Mouse (Mus musculus) MEL (cell line): ENCODE results near the gene Ctnnb1. TPM values are rescaled to one million over a fixed set of nuclear protein-coding genes. Genes with fewer than 3 reads are reported as not detected.

Experiments
- DNase-seq: peaks from one replicate; pipeline ENCODE4 v3.0.0; 2011; ENCODE audit warnings: low read depth, low spot score
- H3K27ac ChIP-seq: 2 replicates; pipeline ENCODE4 v1.5.1; 2012; ENCODE audit warnings: low read depth, mild to moderate bottlenecking, control low read depth, low read length, moderate library complexity; ENCODE audit not compliant: control insufficient read depth
- H3K27me3 ChIP-seq, 2 experiments: fragments of 150-350 bp in 1 of 2; sonication (generic) in 1 of 2; 2 replicates each; pipeline ENCODE4 v1.6.1; 2012; ENCODE audit warnings: low read length in 2 of 2, mild to moderate bottlenecking in 2 of 2, improper control_type of control experiment in 1 of 2, moderate library complexity in 1 of 2; ENCODE audit not compliant: insufficient read depth in 2 of 2, control insufficient read depth in 1 of 2
- H3K36me3 ChIP-seq, 2 experiments: 2 replicates each; pipeline ENCODE4 v1.6.1; 2012 to 2014; ENCODE audit warnings: low read length in 2 of 2, improper control_type of control experiment in 1 of 2, inconsistent platforms in 1 of 2, mild to moderate bottlenecking in 1 of 2; ENCODE audit not compliant: insufficient read depth in 2 of 2, control insufficient read depth in 1 of 2
- H3K4me1 ChIP-seq, 2 experiments: fragments of 150-350 bp in 1 of 2; sonication (generic) in 1 of 2; 2 replicates each; pipeline ENCODE4 v1.6.1; 2012; ENCODE audit warnings: low read length in 2 of 2, improper control_type of control experiment in 1 of 2, mild to moderate bottlenecking in 1 of 2; ENCODE audit not compliant: insufficient read depth in 2 of 2, control insufficient read depth in 1 of 2
- H3K4me3 ChIP-seq, 2 experiments: fragments of 150-350 bp in 1 of 2; sonication (generic) in 1 of 2; 2 replicates each; pipeline ENCODE4 v1.5.1; 2012; ENCODE audit warnings: low read depth in 2 of 2, low read length in 2 of 2, mild to moderate bottlenecking in 2 of 2, moderate library complexity in 2 of 2, control low read depth in 1 of 2, improper control_type of control experiment in 1 of 2; ENCODE audit not compliant: control insufficient read depth in 1 of 2, insufficient read depth in 1 of 2
- H3K79me2 ChIP-seq: 2 replicates; pipeline ENCODE4 v1.6.1; 2012; ENCODE audit warnings: mild to moderate bottlenecking, low read length, moderate library complexity; ENCODE audit not compliant: control insufficient read depth, poor library complexity, insufficient read depth
- H3K9ac ChIP-seq: 2 replicates; pipeline ENCODE4 v1.6.1; 2012; ENCODE audit warnings: low read depth, mild to moderate bottlenecking, control low read depth, low read length, moderate library complexity; ENCODE audit not compliant: control insufficient read depth, poor library complexity, severe bottlenecking
- H3K9me3 ChIP-seq: fragments of 150-350 bp; sonication (generic); replicated peaks from 2 replicates; pipeline ENCODE4 v1.6.1; 2012; ENCODE audit warnings: mild to moderate bottlenecking, low read length, improper control_type of control experiment, moderate library complexity; ENCODE audit not compliant: insufficient read depth
- BHLHE40 ChIP-seq: IDR thresholded peaks from 2 replicates; pipeline ENCODE4 v1.6.1; 2012; ENCODE audit warnings: low read depth, mild to moderate bottlenecking, inconsistent platforms, low read length, improper control_type of control experiment, borderline replicate concordance
- CHD2 ChIP-seq: IDR thresholded peaks from 2 replicates; pipeline ENCODE4 v1.6.1; 2011; ENCODE audit warnings: low read length, improper control_type of control experiment
- ELF1 ChIP-seq: IDR thresholded peaks from 2 replicates; pipeline ENCODE4 v1.6.1; 2014; ENCODE audit warnings: low read depth, mild to moderate bottlenecking, inconsistent platforms, low read length, improper control_type of control experiment, moderate library complexity
- EP300 ChIP-seq, 2 experiments: IDR thresholded peaks; 2 replicates each; pipeline ENCODE4 v1.6.1; 2011; ENCODE audit warnings: improper control_type of control experiment in 2 of 2, low read length in 2 of 2, low read depth in 1 of 2, mild to moderate bottlenecking in 1 of 2
- ETS1 ChIP-seq: IDR thresholded peaks from 2 replicates; pipeline ENCODE4 v1.6.1; 2012; ENCODE audit warnings: low read depth, mild to moderate bottlenecking, inconsistent platforms, low read length, improper control_type of control experiment, moderate library complexity
- GABPA ChIP-seq: IDR thresholded peaks from 2 replicates; pipeline ENCODE4 v1.6.1; 2012; ENCODE audit warnings: low read depth, mild to moderate bottlenecking, inconsistent platforms, low read length, improper control_type of control experiment, moderate library complexity
- GATA1 ChIP-seq: IDR thresholded peaks from 2 replicates; pipeline ENCODE4 v1.6.1; 2011; ENCODE audit warnings: low read depth, low read length, improper control_type of control experiment
- HCFC1 ChIP-seq: IDR thresholded peaks from 2 replicates; pipeline ENCODE4 v1.6.1; 2012; ENCODE audit warnings: low read depth, mild to moderate bottlenecking, inconsistent platforms, low read length, improper control_type of control experiment, moderate library complexity
- JUND ChIP-seq: IDR thresholded peaks from 2 replicates; pipeline ENCODE4 v1.6.1; 2011; ENCODE audit warnings: low read depth, mild to moderate bottlenecking, improper control_type of control experiment, low read length
- MAFK ChIP-seq: IDR thresholded peaks from 2 replicates; pipeline ENCODE4 v1.6.1; 2011; ENCODE audit warnings: low read depth, mild to moderate bottlenecking, low read length, improper control_type of control experiment, borderline replicate concordance
- MAX ChIP-seq: IDR thresholded peaks from 2 replicates; pipeline ENCODE4 v1.6.1; 2011; ENCODE audit warnings: low read length, improper control_type of control experiment
- MEF2A ChIP-seq: IDR thresholded peaks from 2 replicates; pipeline ENCODE4 v1.6.1; 2014; ENCODE audit warnings: low read depth, mild to moderate bottlenecking, inconsistent platforms, low read length, improper control_type of control experiment; ENCODE audit not compliant: poor library complexity, insufficient replicate concordance, severe bottlenecking; ENCODE audit errors: extremely low read depth
- MXI1 ChIP-seq: IDR thresholded peaks from 2 replicates; pipeline ENCODE4 v1.6.1; 2011; ENCODE audit warnings: mild to moderate bottlenecking, low read depth, low read length, improper control_type of control experiment
- MYB ChIP-seq: IDR thresholded peaks from 2 replicates; pipeline ENCODE4 v1.6.1; 2011; ENCODE audit warnings: mild to moderate bottlenecking, low read depth, low read length, improper control_type of control experiment
- NRF1 ChIP-seq: IDR thresholded peaks from 2 replicates; pipeline ENCODE4 v1.6.1; 2014; ENCODE audit warnings: low read depth, mild to moderate bottlenecking, inconsistent platforms, low read length, improper control_type of control experiment, moderate library complexity; ENCODE audit not compliant: poor library complexity, insufficient read depth, severe bottlenecking
- POLR2A ChIP-seq, 2 experiments: IDR thresholded peaks; 2 replicates each; pipeline ENCODE4 v1.6.1; 2011 to 2012; ENCODE audit warnings: low read length in 2 of 2, mild to moderate bottlenecking in 2 of 2, control low read depth in 1 of 2, improper control_type of control experiment in 1 of 2, low read depth in 1 of 2, moderate library complexity in 1 of 2; ENCODE audit not compliant: control insufficient read depth in 1 of 2, insufficient read depth in 1 of 2, poor library complexity in 1 of 2
- RCOR1 ChIP-seq: IDR thresholded peaks from 2 replicates; pipeline ENCODE4 v1.6.1; 2012; ENCODE audit warnings: low read depth, mild to moderate bottlenecking, inconsistent platforms, low read length, improper control_type of control experiment
- TAL1 ChIP-seq: IDR thresholded peaks from 2 replicates; pipeline ENCODE4 v1.6.1; 2012; ENCODE audit warnings: mild to moderate bottlenecking, inconsistent platforms, low read length, moderate library complexity, mixed read lengths
- TBP ChIP-seq: IDR thresholded peaks from 2 replicates; pipeline ENCODE4 v1.8.0; 2011; ENCODE audit warnings: low read depth, low read length, improper control_type of control experiment
- TCF12 ChIP-seq: IDR thresholded peaks from 2 replicates; pipeline ENCODE4 v1.6.1; 2014; ENCODE audit warnings: low read depth, mild to moderate bottlenecking, inconsistent platforms, low read length, improper control_type of control experiment, moderate library complexity
- UBTF ChIP-seq: IDR thresholded peaks from 2 replicates; pipeline ENCODE4 v1.6.1; 2012; ENCODE audit warnings: low read depth, mild to moderate bottlenecking, inconsistent platforms, low read length, improper control_type of control experiment, moderate library complexity, borderline replicate concordance; ENCODE audit not compliant: insufficient read depth
- USF1 ChIP-seq: IDR thresholded peaks from 2 replicates; pipeline ENCODE4 v1.6.1; 2014; ENCODE audit warnings: low read depth, mild to moderate bottlenecking, inconsistent platforms, low read length, improper control_type of control experiment, moderate library complexity
- USF2 ChIP-seq, 2 experiments: IDR thresholded peaks; 2 replicates each; pipeline ENCODE4 v1.6.1; 2011 to 2012; ENCODE audit warnings: improper control_type of control experiment in 2 of 2, low read length in 2 of 2, borderline replicate concordance in 1 of 2, inconsistent platforms in 1 of 2, low read depth in 1 of 2, mild to moderate bottlenecking in 1 of 2; ENCODE audit not compliant: insufficient read depth in 1 of 2
- ZKSCAN1 ChIP-seq: IDR thresholded peaks from 2 replicates; pipeline ENCODE4 v1.6.1; 2012; ENCODE audit warnings: low read depth, mild to moderate bottlenecking, inconsistent platforms, low read length, improper control_type of control experiment, moderate library complexity
- ZMIZ1 ChIP-seq: IDR thresholded peaks from 2 replicates; pipeline ENCODE4 v1.6.1; 2012; ENCODE audit warnings: low read depth, mild to moderate bottlenecking, inconsistent platforms, low read length, improper control_type of control experiment, moderate library complexity
- ZNF384 ChIP-seq: IDR thresholded peaks from 2 replicates; pipeline ENCODE4 v1.6.1; 2012; ENCODE audit warnings: low read depth, mild to moderate bottlenecking, inconsistent platforms, low read length, improper control_type of control experiment
- polyA plus RNA-seq, 2 experiments: library from polyadenylated mRNA; stranded (reverse) in 1 of 2; unstranded in 1 of 2; fragments of >175 nt in 1 of 2; fragments of >200 nt in 1 of 2; gene quantifications; 2 replicates each; pipeline versions ENCODE4 v1.2.1 to v1.2.4; 2012; ENCODE audit warnings: low replicate concordance in 2 of 2, low read depth in 1 of 2; ENCODE audit not compliant: insufficient read length in 2 of 2, insufficient read depth in 1 of 2, missing spikeins in 1 of 2
- total RNA-seq: library from RNA; depleted of rRNA; stranded (reverse); fragments of 300-350 nt; gene quantifications from 2 replicates; pipeline ENCODE4 v1.2.3, GENCODE M21; 2012

Ctnnb1 gene
- total and polyA plus RNA-seq, 3 experiments, result 302 to 701 (median 377) TPM

- Histone ChIP-seq H3K9ac (no peak overlapping the region), H3K9me3 (no peaks in the 10 kb centered on the region), H3K27ac (no peak overlapping the region), H3K36me3 (no peaks in the 10 kb centered on the region), H3K4me1 (no peaks in the 10 kb centered on the region), H3K4me3 (no peak overlapping the region), H3K27me3 (no peaks in the 10 kb centered on the region), H3K79me2 (no peaks in the 10 kb centered on the region)
- DNase-seq, result no peak
- TF ChIP-seq ZMIZ1, result no peak
- no peak for TF ChIP-seq USF2 (IDR thresholded peaks at IDR 0.05; ENCODE audit: borderline replicate concordance in 1 of 2, insufficient read depth in 1 of 2, low read depth in 1 of 2, low read length in 2 of 2)
- TF ChIP-seq ETS1, result no peak
- no peak for TF ChIP-seq JUND
- no peak for TF ChIP-seq RCOR1
- no peak for TF ChIP-seq HCFC1
- no peak for TF ChIP-seq MEF2A
- no peak for TF ChIP-seq TAL1
- TF ChIP-seq UBTF, result no peak
- no peak for TF ChIP-seq ZNF384
- no peak for TF ChIP-seq EP300 (IDR thresholded peaks at IDR 0.05; ENCODE audit: low read depth in 1 of 2, low read length in 2 of 2)
- no peak for TF ChIP-seq TBP
- no peak for TF ChIP-seq ELF1
Observed at GRCm38 (mm10) chr9:120986255-120986654, 57.2 kb downstream of the Ctnnb1 start.

- TF ChIP-seq MAX (no peak), TCF12 (no peak), TAL1 (no peak), GABPA (no peak), ZMIZ1 (no peak), MXI1 (no peak), ZKSCAN1 (no peak), POLR2A (IDR thresholded peaks at IDR 0.05; ENCODE audit: control insufficient read depth in 1 of 2, insufficient read depth in 1 of 2, low read depth in 1 of 2, low read length in 2 of 2, poor library complexity in 1 of 2) (no peak), CHD2 (no peak), JUND (no peak), MAFK (no peak), MYB (no peak), GATA1 (no peak), USF1 (no peak), NRF1 (no peak), BHLHE40 (no peak), EP300 (IDR thresholded peaks at IDR 0.05; ENCODE audit: low read depth in 1 of 2, low read length in 2 of 2) (no peak)
- Histone ChIP-seq H3K9me3 (no peaks in the 10 kb centered on the region), H3K27me3 (no peaks in the 10 kb centered on the region), H3K4me1 (no peaks in the 10 kb centered on the region), H3K9ac (no peak overlapping the region), H3K79me2 (no peaks in the 10 kb centered on the region), H3K27ac (no peak overlapping the region), H3K4me3 (no peak overlapping the region), H3K36me3 (no peaks in the 10 kb centered on the region)
- DNase-seq, result no peak
Observed at GRCm38 (mm10) chr9:120986994-120987393, 58.0 kb downstream of the Ctnnb1 start.
